Mouse (Mus musculus): Measurements from ENCODE around the gene Piga.

DNA sequence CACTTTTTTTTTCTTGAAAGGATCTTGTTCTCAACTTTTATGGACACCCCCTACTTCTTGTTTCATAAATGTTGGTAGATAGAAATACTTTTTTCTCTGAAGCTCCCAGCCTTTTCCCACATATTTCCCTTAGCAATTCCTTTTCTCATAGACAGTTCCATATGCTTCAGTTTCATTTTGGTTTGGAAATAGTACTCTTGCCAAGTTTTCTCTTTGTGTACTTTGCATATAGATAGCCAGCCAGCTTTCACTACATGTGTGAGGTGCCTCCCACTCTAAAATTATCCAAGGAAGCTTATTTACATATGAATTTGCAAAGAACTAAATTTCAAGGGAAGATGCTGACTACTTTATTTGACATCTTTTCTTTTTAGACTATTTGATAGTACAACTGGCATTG, 1.6 kb upstream of the Piga start:
- TF ChIP-seq EP300 (IDR thresholded peaks at IDR 0.05; ENCODE audit: low read length) (no peak), MXI1 (IDR thresholded peaks at IDR 0.05; ENCODE audit: low read depth, low read length) (no peak), MYC (IDR thresholded peaks at IDR 0.05; ENCODE audit: low read depth, low read length) (no peak), USF2 (conservative IDR thresholded peaks at IDR 0.05; ENCODE audit: low read depth, low read length) (no peak), ZMIZ1 (IDR thresholded peaks at IDR 0.05; ENCODE audit: low read depth, low read length) (no peak), CTCF (conservative IDR thresholded peaks at IDR 0.05 in 1 of 2, IDR thresholded peaks at IDR 0.05 in 1 of 2; ENCODE audit: low read depth in 2 of 2, low read length in 2 of 2) (no peak), MEF2A (IDR thresholded peaks at IDR 0.05; ENCODE audit: borderline replicate concordance, low read depth, low read length) (no peak), JUND (conservative IDR thresholded peaks at IDR 0.05; ENCODE audit: low read depth, low read length) (no peak), POLR2A (IDR thresholded peaks at IDR 0.05; ENCODE audit: low read depth, low read length) (no peak), MAX (IDR thresholded peaks at IDR 0.05; ENCODE audit: low read length) (no peak), ZKSCAN1 (IDR thresholded peaks at IDR 0.05; ENCODE audit: borderline replicate concordance, low read depth, low read length) (no peak)

Measured in CH12.LX (cell line).